Mouse (Mus musculus) mouse trophoblast stem cell (cell line): ENCODE data around the gene Gm8094.
"Not testable (repeated sequence)": the region's sequence is repeated elsewhere in the genome, so short reads cannot be mapped to it uniquely, and the experiment has no call there.

Experiments
- in situ Hi-C, 2 experiments: fragments of 300-500 bp; cut with MseI, MboI; formaldehyde crosslinking; loops; 2 replicates in 1 of 2; 3 replicates in 1 of 2; pipeline ENCODE4 v1.15.1; 2025

Gm8094 gene

DNA sequence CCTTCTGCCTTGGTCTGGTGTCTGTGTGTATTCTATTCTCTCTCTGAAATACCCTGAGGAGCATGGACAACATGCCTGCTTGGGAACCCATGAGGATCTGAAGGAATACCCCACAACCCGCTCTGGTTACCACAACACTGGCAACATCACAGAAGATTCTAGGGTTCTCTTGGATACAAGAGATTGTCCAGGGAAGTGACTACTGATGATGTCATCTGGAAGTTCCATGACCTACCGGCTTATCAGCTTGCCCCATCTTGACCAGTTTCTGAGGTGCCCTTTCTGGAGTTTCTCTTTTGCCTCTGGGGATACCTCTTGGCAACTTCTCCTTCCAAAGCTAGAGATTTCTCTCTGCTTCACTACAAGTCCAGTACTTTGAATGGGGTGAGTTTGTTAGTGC is at the start of gene Gm8094:
TSS of gene Gm8094 (minus strand) at position 101 of the 400 bp plus-strand sequence.
- in situ Hi-C loops: not testable (repeated sequence)

DNA sequence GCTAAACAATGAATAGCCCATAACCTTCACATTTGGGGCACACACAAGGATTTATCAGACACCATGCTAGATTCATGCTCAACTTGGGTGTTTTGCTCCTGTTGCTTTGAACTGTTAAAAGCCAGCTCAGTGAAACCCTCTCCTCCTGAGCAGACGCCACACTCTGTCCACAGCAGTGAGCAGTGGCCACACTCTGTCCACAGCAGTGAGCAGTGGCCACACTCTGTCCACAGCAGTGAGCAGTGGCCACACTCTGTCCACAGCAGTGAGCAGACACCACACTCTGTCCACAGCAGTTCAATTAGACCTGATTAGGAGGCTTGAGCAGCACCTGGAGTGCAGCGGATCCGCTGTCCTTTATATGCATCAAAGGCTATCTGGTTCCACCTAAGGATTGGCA is 43.2 kb upstream of the Gm8094 start:
- in situ Hi-C loops: not testable (repeated sequence)

DNA sequence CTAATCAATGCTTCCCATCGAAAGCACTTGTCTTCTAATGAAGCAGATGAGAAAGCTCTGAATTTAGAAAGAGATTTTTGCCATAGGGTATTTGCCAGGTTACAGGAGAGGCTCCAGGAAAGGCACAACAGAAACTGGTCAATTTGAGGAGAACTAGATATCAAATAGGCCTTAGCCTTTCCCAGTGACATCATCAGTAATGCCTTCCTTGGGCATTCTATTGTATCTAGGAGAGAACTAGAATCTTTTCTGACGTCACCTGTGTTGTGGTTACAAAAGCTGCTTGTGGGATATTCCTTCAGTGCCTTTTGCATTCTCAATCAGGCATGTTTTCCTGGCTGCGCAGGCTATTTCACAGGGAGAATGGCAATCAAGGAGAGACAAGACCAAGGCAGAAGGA is 23.9 kb upstream of the Gm8094 start, which contains the start of gene Gm8104:
TSS of gene Gm8104 (plus strand) at position 301 of the 400 bp plus-strand sequence.
- in situ Hi-C loops: not testable (repeated sequence)

DNA sequence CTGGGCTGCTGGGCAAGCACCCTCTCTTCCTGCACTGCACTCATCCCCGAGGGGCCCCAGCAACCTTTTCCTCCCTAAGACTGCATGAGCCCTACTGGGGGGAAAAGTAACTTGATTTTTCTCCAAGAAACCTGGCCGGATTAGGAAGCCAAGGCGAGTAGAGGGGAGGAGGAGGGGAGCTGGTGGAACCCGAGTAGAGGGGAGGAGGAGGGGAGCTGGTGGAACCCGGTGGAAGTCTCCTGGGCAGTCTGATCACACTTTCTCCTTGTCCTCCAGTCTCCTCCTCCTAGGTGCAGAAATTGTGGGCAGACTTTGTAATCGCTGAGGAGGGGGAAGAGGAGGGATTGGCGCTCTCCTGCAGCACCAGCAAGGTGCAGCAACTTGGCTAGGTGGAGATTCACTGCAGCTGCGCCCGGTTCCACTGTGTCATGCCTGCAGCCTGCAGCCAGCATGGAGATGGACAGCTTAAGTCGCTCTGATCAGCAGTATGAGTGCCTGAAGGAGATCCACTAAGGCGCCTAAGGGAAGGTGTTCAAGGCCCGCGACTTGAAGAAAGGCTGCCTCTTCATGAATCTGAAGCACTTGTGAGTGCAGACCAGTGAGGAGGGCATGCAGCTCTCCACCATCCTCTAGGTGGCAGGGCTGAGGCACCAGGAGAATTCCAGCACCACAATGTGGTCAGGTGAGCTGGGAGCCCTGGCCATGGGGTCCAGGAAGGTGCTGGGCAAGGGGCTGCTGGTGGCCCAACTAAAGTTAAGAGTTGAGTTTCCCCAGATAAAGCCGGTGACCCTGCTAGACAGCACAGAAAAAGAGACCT is 12.9 kb upstream of the Gm8094 start:
- in situ Hi-C loops: not testable (repeated sequence)

DNA sequence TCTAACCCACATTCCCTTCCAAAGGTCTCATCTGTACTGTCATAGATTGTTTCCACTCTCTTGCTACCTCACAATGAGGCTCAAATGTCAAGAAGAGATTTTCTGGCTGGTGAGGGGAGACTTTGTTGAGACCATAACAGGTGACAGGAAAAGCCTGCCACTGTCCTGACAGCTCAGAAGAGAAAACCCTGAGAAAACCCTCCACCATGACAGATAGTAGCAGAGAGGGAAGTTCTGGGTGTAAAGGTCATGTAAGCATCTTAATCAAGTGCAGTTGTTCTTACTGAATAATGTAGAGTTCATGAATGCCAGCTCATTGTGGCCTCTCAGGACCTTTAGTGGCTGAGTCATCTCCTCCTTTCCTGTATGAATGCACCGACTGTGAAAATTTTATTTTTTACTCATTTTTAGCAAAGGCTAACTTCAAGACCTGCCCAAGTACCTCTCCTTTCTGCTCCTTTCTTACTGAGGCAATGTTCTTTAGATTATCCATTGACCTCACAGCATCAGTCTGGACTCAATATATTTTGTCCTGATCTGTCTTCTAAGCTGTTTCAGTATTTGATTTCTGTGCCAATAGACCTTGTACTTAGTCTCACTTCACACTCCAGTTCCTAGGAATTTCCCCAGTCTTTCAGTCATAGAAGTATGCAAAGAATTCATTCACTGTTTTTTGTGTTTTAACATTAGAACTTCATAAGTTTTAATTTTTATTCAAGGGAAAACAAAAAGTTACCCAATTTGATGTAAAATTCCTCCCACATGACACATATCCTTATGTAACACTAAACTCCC is 8.7 kb upstream of the Gm8094 start:
- in situ Hi-C loops: not testable (repeated sequence)

DNA sequence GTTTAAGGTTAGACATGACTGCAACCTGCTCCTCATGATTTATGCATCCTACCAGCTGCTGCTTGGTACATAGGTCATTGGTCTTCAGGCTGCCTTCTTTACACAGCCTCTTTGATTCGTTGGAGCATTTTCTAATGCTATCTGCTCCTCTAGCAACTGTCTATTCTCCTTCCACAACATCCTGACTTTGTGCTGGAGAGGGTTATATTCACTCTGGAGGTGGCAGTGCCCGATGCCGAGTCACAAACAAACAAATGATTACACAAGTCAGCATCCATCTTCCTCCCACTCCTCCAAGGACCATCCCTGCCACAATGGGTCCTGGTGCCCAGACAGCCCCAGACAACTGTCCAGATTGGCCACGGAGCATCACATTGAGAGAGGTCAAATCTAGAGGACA is 16.3 kb downstream of the Gm8094 start:
- in situ Hi-C loops: not testable (repeated sequence)

DNA sequence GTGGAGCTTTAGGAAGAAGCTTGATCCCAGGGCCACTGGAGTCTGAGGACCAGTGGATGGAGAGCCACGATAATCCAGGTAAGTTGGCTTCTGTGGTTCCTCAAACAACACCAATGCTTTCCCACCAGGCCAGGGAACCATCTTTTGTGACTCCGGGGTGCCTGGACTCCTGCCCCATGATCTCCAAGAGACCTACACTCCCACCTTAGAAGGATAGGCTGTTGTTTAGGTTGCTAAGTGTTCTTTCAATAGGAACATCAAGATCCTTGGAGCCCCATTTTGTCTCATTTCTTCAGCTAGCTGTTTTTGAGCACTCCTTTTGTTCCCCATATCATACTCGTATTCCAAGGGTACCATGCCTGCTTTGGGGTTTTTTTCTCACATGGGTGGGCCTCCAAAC is 18.4 kb downstream of the Gm8094 start:
- in situ Hi-C loops: not testable (repeated sequence)
